9 mouse cellular contexts compared by ENCODE assay signal in the genomic region with DNA sequence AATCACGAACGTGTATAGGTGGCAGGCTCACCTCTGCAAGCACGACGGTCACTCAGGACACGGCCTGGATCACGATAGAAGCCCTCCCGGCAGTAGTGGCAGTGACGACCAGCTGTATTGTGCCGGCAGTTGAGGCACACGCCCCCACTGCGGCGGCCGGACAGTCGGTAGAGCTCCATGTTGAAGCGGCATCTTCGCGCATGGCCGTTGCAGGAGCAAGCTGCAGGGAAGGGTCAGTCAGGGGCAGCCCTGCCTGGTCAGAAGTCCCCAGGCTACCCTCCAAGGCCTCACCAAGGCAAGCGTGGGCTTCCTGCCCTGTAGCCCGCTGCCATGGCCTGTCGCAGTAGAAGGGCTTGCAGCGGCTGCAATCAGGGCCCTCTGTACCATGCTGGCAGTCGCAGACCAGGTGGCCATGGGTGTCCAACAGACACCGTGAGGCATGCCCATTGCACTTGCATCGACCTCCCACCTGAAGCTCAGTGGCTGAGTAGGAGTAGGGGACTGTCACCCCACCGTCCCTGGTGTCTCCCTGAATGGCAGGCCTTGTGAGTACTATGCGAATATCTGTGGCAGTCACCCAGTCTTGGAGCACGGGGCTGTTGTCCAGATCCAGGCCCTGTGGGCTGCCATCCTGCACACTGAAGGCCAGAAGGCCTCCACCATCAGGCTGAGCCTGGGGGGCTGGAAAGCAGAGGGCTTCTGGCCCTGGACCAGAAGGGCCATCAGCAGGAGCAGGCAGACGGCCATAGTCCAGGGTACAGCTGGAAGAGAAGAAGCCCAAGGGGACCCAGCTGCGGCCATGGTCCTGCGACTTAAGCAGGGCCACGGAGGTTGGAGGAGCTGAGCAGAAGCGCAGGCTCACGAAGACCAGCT. TPM values are rescaled to one million over a fixed set of nuclear protein-coding genes. Genes with fewer than 3 reads are reported as not detected.
DNase-seq lines count a peak whose midpoint lies in the region; ATAC-seq and TF ChIP-seq lines count a peak whose summit lies in the region.
"Had no signal": no experiment of that assay in that cellular context is flagged by ENCODE, and none has a peak within 500 bp of the region (broad histone marks: within the 10 kb centered on the region; RNA-seq: fewer than 3 reads in every experiment).

No protein-coding gene starts in this region.

- TF ChIP-seq EP300 in stomach, postnatal 0 days (optimal IDR thresholded peaks at IDR 0.05): no peak

- H3K36me3 ChIP-seq in liver, embryonic 12.5 days: no peaks in the 10 kb centered on the region
- no peaks in the 10 kb centered on the region for H3K36me3 ChIP-seq in stomach, postnatal 0 days (ENCODE audit: control insufficient read depth, insufficient read depth, low read length)

- H3K4me1 ChIP-seq in liver, embryonic 12.5 days: peaks cover 97% of the 10 kb centered on the region
- H3K4me1 ChIP-seq in stomach, postnatal 0 days (replicated peaks; ENCODE audit: control insufficient read depth, insufficient read depth): peaks cover 25% of the 10 kb centered on the region

- peak overlapping the region; percentile 100 for H3K4me2 ChIP-seq in liver, embryonic 12.5 days
- peak overlapping the region; percentile 95 for H3K4me2 ChIP-seq in stomach, postnatal 0 days (replicated peaks; ENCODE audit: low read depth)

- WGBS in liver, embryonic 12.5 days (ENCODE audit: insufficient replicate concordance): 62% methylated on average over 34 of the region's 34 CpGs
- WGBS in stomach, postnatal 0 days: 72% methylated on average over 34 of the region's 34 CpGs

- peaks cover 43% of the 10 kb centered on the region for H3K27me3 ChIP-seq in liver, embryonic 12.5 days (replicated peaks)
- H3K27me3 ChIP-seq in stomach, postnatal 0 days (ENCODE audit: control insufficient read depth, insufficient read depth, low read length): peaks cover 3% of the 10 kb centered on the region; the same call in 1 of the 2 replicates

- peak; percentile 20 to 29 for DNase-seq in cerebellum, postnatal 25 days
- DNase-seq in cerebellum, adult 18-20 months: no peak
- DNase-seq in right cerebral cortex, postnatal 4 days: peak; percentile 44
- DNase-seq in right cerebral cortex, adult 2 months (ENCODE audit: low spot score in 2 of 2): no peak
- DNase-seq in stomach, postnatal 0 days (ENCODE audit: low spot score): no peak
- no peak for DNase-seq in spleen, adult 18-20 months
- DNase-seq in left cerebral cortex, postnatal 25 days (ENCODE audit: low spot score in 2 of 2): no peak

- H3K9me3 ChIP-seq in liver, embryonic 12.5 days (replicated peaks): no peaks in the 10 kb centered on the region
- no peaks in the 10 kb centered on the region for H3K9me3 ChIP-seq in stomach, postnatal 0 days (ENCODE audit: control insufficient read depth, low read length)

- peak overlapping the region; percentile 98 for H3K27ac ChIP-seq in liver, embryonic 12.5 days
- peak overlapping the region; percentile 87 for H3K27ac ChIP-seq in stomach, postnatal 0 days (replicated peaks)
- H3K27ac ChIP-seq: macrophage had no signal

- ATAC-seq in liver, embryonic 12.5 days: no peak
- ATAC-seq in stomach, postnatal 0 days (ENCODE audit: low FRiP score, low TSS enrichment): no peak

- no peak for TF ChIP-seq CTCF in stomach, postnatal 0 days (IDR thresholded peaks at IDR 0.05; ENCODE audit: low read depth)

- peak overlapping the region; percentile 77 for H3K4me3 ChIP-seq in liver, embryonic 12.5 days
- peak overlapping the region; percentile 41 for H3K4me3 ChIP-seq in stomach, postnatal 0 days (ENCODE audit: low read depth, low read length)

- peak overlapping the region; percentile 88 for H3K9ac ChIP-seq in liver, embryonic 12.5 days
- peak overlapping the region; percentile 71 for H3K9ac ChIP-seq in stomach, postnatal 0 days (ENCODE audit: low read length)

- intact Hi-C loops in left cerebral cortex, postnatal 25 days (cut with DNase I): loop anchor here (5.0 kb wide), 1 partner anchor 144 kb away; a partner anchor contains a TSS

RNA-seq across cellular contexts. Expression of a gene that starts 1.3 kb away (rescaled TPM):
- 2.1 and 2.7 TPM in 2 replicates for polyA plus RNA-seq in liver, embryonic 12.5 days (2016; fragmentation: Nextera tagmentation; extraction: Ambion mirVana)
- 2.8 and 3.1 TPM in 2 replicates for polyA plus RNA-seq in stomach, postnatal 0 days (2015; fragmentation: Nextera tagmentation; extraction: Ambion mirVana)
- total RNA-seq in left cerebral cortex, postnatal 25 days (2021): 10 to 100 TPM in 1 of 2 experiments, 1 to 10 TPM in 1; 9.8 to 10.8 TPM
- polyA plus RNA-seq: macrophage had no signal

RNA-seq across cellular contexts. Expression of a gene that starts 2.6 kb away (rescaled TPM):
- 11.1 and 11.9 TPM in 2 replicates for polyA plus RNA-seq in liver, embryonic 12.5 days (2016; fragmentation: Nextera tagmentation; extraction: Ambion mirVana)
- polyA plus RNA-seq in stomach, postnatal 0 days (2015; fragmentation: Nextera tagmentation; extraction: Ambion mirVana): 1.4 and 1.5 TPM in 2 replicates
- total RNA-seq in left cerebral cortex, postnatal 25 days (2021): 10 to 100 TPM; 63.7 to 68.9 TPM

RNA-seq across cellular contexts. Expression of a gene that starts 12.6 kb away (rescaled TPM):
- 12.3 and 12.6 TPM in 2 replicates for polyA plus RNA-seq in liver, embryonic 12.5 days (2016; fragmentation: Nextera tagmentation; extraction: Ambion mirVana)
- polyA plus RNA-seq in stomach, postnatal 0 days (2015; fragmentation: Nextera tagmentation; extraction: Ambion mirVana): 4.8 and 6.1 TPM in 2 replicates
- total RNA-seq in left cerebral cortex, postnatal 25 days (2021): 1 to 10 TPM; 9.2 to 10.0 TPM

RNA-seq across cellular contexts. Expression of a gene that starts 38.5 kb away (rescaled TPM):
- polyA plus RNA-seq in liver, embryonic 12.5 days (2016; fragmentation: Nextera tagmentation; extraction: Ambion mirVana): 371 and 388 TPM in 2 replicates
- 608 and 627 TPM in 2 replicates for polyA plus RNA-seq in stomach, postnatal 0 days (2015; fragmentation: Nextera tagmentation; extraction: Ambion mirVana)
- 1,000 to 10,000 TPM; 1,342 to 1,424 TPM for total RNA-seq in left cerebral cortex, postnatal 25 days (2021)

RNA-seq across cellular contexts. Expression of a gene that starts 43.3 kb away (rescaled TPM):
- polyA plus RNA-seq in liver, embryonic 12.5 days (2016; fragmentation: Nextera tagmentation; extraction: Ambion mirVana): 93.7 and 95.4 TPM in 2 replicates
- polyA plus RNA-seq in stomach, postnatal 0 days (2015; fragmentation: Nextera tagmentation; extraction: Ambion mirVana): 8.7 and 11.8 TPM in 2 replicates
- 1 to 10 TPM; 6.5 to 6.9 TPM for total RNA-seq in left cerebral cortex, postnatal 25 days (2021)

Comparison
In these comparisons a context has a peak if more than half of its experiments do, and no peak if none do; other contexts are left out.
1. DNase-seq: peak in cerebellum, postnatal 25 days (2 of 2) and right cerebral cortex, postnatal 4 days (single experiment); none in cerebellum, adult 18-20 months (0 of 2), right cerebral cortex, adult 2 months (0 of 2), stomach, postnatal 0 days (single experiment), spleen, adult 18-20 months (0 of 2) and left cerebral cortex, postnatal 25 days (0 of 2).